Mouse (Mus musculus) cerebellum, adult 9-10 months (tissue): ENCODE measurements around the gene Gm5152.
"Not testable (repeated sequence)": the region's sequence is repeated elsewhere in the genome, so short reads cannot be mapped to it uniquely, and the experiment has no call there.

Source experiments
- DNase-seq: peaks from one replicate; pipeline ENCODE4 v3.0.0; 2022

The Gm5152 gene

GRCm38 (mm10) chr5:10246426-10246825 is at the start of gene Gm5152:
TSS of gene Gm5152 (minus strand) at chr5:10246526.
- not testable (repeated sequence) for DNase-seq

GRCm38 (mm10) chr5:10254768-10255167 is 8.4 kb upstream of the Gm5152 start:
- DNase-seq: not testable (repeated sequence)

- not testable (repeated sequence) for DNase-seq
Observed at GRCm38 (mm10) chr5:10245770-10246169, 556 bp downstream of the Gm5152 start.

- DNase-seq: not testable (repeated sequence)
Observed at GRCm38 (mm10) chr5:10240436-10240835, 5.9 kb downstream of the Gm5152 start.

- no peak for DNase-seq
Observed at GRCm38 (mm10) chr5:10220317-10220716, 26.0 kb downstream of the Gm5152 start.

GRCm38 (mm10) chr5:10203067-10203466 is 43.3 kb downstream of the Gm5152 start:
- no peak for DNase-seq

GRCm38 (mm10) chr5:10196880-10197279 is 49.4 kb downstream of the Gm5152 start:
- DNase-seq: no peak
